Mouse (Mus musculus): ENCODE measurements around the gene Batf3.

DNA sequence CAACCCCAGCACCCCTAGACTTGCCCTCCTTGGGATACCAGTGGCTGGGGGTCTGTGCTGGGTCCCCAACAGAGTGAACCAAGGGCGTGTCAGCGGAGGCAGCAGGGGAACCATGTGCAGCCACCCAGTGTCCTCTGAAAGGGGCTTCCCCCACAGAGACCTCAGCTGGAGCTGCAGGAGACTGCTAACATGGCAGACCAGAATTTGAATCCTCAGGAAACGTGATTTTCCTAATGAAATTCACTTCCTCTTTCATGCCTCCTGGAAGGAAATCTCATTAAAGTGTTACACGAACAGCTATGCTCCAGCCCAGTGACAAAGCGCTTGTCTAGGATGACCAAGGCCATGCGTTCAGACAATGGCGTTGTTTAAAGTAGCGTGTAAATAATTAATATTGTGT is 10.7 kb upstream of the Batf3 start:
- TF ChIP-seq CTCF (IDR thresholded peaks at IDR 0.05; ENCODE audit: control insufficient read depth, insufficient read depth, low read length) = no peak
- TF ChIP-seq POLR2A (IDR thresholded peaks at IDR 0.05; ENCODE audit: borderline replicate concordance, control insufficient read depth, low read depth, low read length) = no peak
